Mouse (Mus musculus) small intestine, adult 2 months (tissue): ENCODE data around the gene Kcnh4. TPM values are rescaled to one million over a fixed set of nuclear protein-coding genes. Genes with fewer than 3 reads are reported as not detected.

Experiments
- H3K27ac ChIP-seq: fragments of 200-500 bp; 2 replicates; pipeline ENCODE4 v1.5.1; 2012; ENCODE audit warnings: low read depth, low read length, control low read depth, inconsistent platforms; ENCODE audit not compliant: insufficient read depth
- H3K27me3 ChIP-seq: fragments of 200-500 bp; 2 replicates; pipeline ENCODE4 v1.6.1; 2012; ENCODE audit warnings: mild to moderate bottlenecking, moderate library complexity, low read length, inconsistent platforms; ENCODE audit not compliant: control insufficient read depth, insufficient read depth
- H3K36me3 ChIP-seq: fragments of 200-500 bp; 2 replicates; pipeline ENCODE4 v1.6.1; 2012; ENCODE audit warnings: mild to moderate bottlenecking, low read length, control low read depth, inconsistent platforms; ENCODE audit not compliant: control insufficient read depth, insufficient read depth
- H3K4me1 ChIP-seq: fragments of 200-500 bp; 2 replicates; pipeline ENCODE4 v1.6.1; 2012; ENCODE audit warnings: low read length, inconsistent platforms, mixed read lengths; ENCODE audit not compliant: control insufficient read depth, insufficient read depth, insufficient read length
- H3K4me3 ChIP-seq: fragments of 200-500 bp; 2 replicates; pipeline ENCODE4 v1.5.1; 2012; ENCODE audit warnings: low read depth, mild to moderate bottlenecking, control low read depth, inconsistent platforms, low read length, moderate library complexity
- CTCF ChIP-seq: fragments of 200-500 bp; IDR thresholded peaks from 2 replicates; pipeline ENCODE4 v1.5.1; 2012; ENCODE audit warnings: low read depth, mild to moderate bottlenecking, control low read depth, inconsistent platforms, low read length, moderate library complexity, mixed read lengths; ENCODE audit not compliant: insufficient replicate concordance, insufficient read length; ENCODE audit errors: extremely low read depth
- POLR2A ChIP-seq: fragments of 200-500 bp; IDR thresholded peaks from 2 replicates; pipeline ENCODE4 v1.6.1; 2012; ENCODE audit warnings: low read depth, mild to moderate bottlenecking, control low read depth, inconsistent platforms, low read length, moderate library complexity
- WGBS: fragments of 180-500 bp; shearing (Covaris S2); methylation state at CpG from one replicate; pipeline ENCODE4 v1.1.7; 2018; 5-methylcytosine and 5-hydroxymethylcytosine counted together
- polyA plus RNA-seq: library from polyadenylated mRNA; depleted of rRNA; stranded (reverse); fragments of >200 nt; gene quantifications from 2 replicates; pipeline ENCODE4 v1.2.3, GENCODE M21; 2012; rRNA removed

The Kcnh4 gene
- polyA plus RNA-seq, 1 experiment: 0.04 TPM

DNA sequence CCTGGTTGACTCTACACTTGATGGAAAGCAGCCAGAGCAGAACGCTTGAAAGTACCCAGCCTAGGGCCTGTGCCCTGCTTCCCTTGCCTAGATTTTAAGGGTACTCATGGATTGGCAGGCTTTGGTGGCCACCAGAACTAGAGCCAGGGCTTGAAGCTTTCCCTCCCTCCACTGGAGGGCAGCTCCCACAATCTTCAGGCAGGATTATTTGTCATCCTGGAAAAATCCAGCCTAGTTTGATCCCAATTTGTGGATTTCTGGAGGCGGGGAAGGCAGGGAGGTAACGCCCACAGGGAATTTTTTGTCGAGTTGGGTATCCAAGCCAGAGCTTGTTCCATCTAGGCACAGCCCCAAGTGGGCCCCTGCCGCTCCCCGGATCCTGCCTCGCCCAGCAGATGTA is 69.4 kb downstream of the Kcnh4 start:
- no peak for TF ChIP-seq POLR2A
- TF ChIP-seq CTCF: no peak
- H3K4me3 ChIP-seq: no peak overlapping the region
- H3K36me3 ChIP-seq: 0 out of 2 replicates have a peak, but pooled peaks cover under 1% of the 10 kb centered on the region
- no peaks in the 10 kb centered on the region for H3K27me3 ChIP-seq
- WGBS: 70% methylated on average over 7 of the region's 7 CpGs
- H3K27ac ChIP-seq: no peak overlapping the region
- peaks cover 6% of the 10 kb centered on the region; the same call in 1 of the 2 replicates for H3K4me1 ChIP-seq

Other genes starting within 250 kb of the Kcnh4 start
- 14.0 and 21.7 TPM in 2 replicates for gene Acly, start 231.9 kb downstream of the Kcnh4 start, polyA plus RNA-seq
- 0.01 and 0.09 TPM in 2 replicates for gene Ttc25, start 214.3 kb downstream of the Kcnh4 start, polyA plus RNA-seq
- 12.1 and 19.4 TPM in 2 replicates for gene Cnp, start 185.0 kb downstream of the Kcnh4 start, polyA plus RNA-seq
- gene Nkiras2, start 140.7 kb downstream of the Kcnh4 start, polyA plus RNA-seq: 85.2 and 134 TPM in 2 replicates
- gene Dnajc7, start 139.8 kb downstream of the Kcnh4 start, polyA plus RNA-seq: 10.6 and 24.8 TPM in 2 replicates
- 0.14 and 0.62 TPM in 2 replicates for gene Zfp385c, start 67.5 kb downstream of the Kcnh4 start, polyA plus RNA-seq
- 4.7 and 13.3 TPM in 2 replicates for gene Dhx58, start 55.7 kb downstream of the Kcnh4 start, polyA plus RNA-seq
- 10.9 and 12.2 TPM in 2 replicates for gene Kat2a, start 47.5 kb downstream of the Kcnh4 start, polyA plus RNA-seq
- gene Hspb9, start 46.1 kb downstream of the Kcnh4 start, polyA plus RNA-seq: not detected in 2 replicates
- gene Rab5c, start 21.7 kb downstream of the Kcnh4 start, polyA plus RNA-seq: 186 and 350 TPM in 2 replicates
- gene Hcrt, start 3.0 kb upstream of the Kcnh4 start, polyA plus RNA-seq: not detected in 2 replicates
- gene Ghdc, start 11.0 kb upstream of the Kcnh4 start, polyA plus RNA-seq: 9.8 and 10.0 TPM in 2 replicates
- gene Stat5b, start 90.8 kb upstream of the Kcnh4 start, polyA plus RNA-seq: 9.6 and 10.8 TPM in 2 replicates
- 6.9 and 7.4 TPM in 2 replicates for gene Stat5a, start 99.4 kb upstream of the Kcnh4 start, polyA plus RNA-seq
- 55.2 and 106 TPM in 2 replicates for gene Stat3, start 179.6 kb upstream of the Kcnh4 start, polyA plus RNA-seq
- 27.4 and 42.8 TPM in 2 replicates for gene Cavin1, start 210.9 kb upstream of the Kcnh4 start, polyA plus RNA-seq
- gene Atp6v0a1, start 249.5 kb upstream of the Kcnh4 start, polyA plus RNA-seq: 43.5 and 69.5 TPM in 2 replicates